Mouse (Mus musculus) intestine, embryonic 14.5 days (tissue): ENCODE measurements at regions not wholly inside any gene's neighbourhood (a gene's known extent, or its start where the extent isn't known, plus 50 kb on each side); places are given as distances from the start of the nearest gene placed in this dataset.

Experiments
- ATAC-seq: fragments of 200-750 bp; cut with Nextera tagmentation; replicated peaks from 2 replicates; pipeline ENCODE4 v1.8.0; 2017; ENCODE audit warnings: low read depth, moderate number of reproducible peaks, moderate TSS enrichment, moderate library complexity; ENCODE audit not compliant: low FRiP score, low TSS enrichment
- DNase-seq: peaks from one replicate; pipeline ENCODE4 v3.0.0-alpha.2; 2018; ENCODE audit warnings: low spot score
- H3K27ac ChIP-seq: fragments of 300-500 bp; sonication (generic); 2 replicates; pipeline ENCODE4 v1.5.1; 2014; ENCODE audit warnings: low read depth, mild to moderate bottlenecking, control low read depth
- H3K27me3 ChIP-seq: fragments of 300-500 bp; sonication (generic); replicated peaks from 2 replicates; pipeline ENCODE4 v1.6.1; 2014; ENCODE audit warnings: low read length, control low read depth; ENCODE audit not compliant: control insufficient read depth, insufficient read depth
- H3K36me3 ChIP-seq: fragments of 300-500 bp; sonication (generic); 2 replicates; pipeline ENCODE4 v1.6.1; 2014; ENCODE audit warnings: low read length, control low read depth; ENCODE audit not compliant: control insufficient read depth, insufficient read depth
- H3K4me1 ChIP-seq: fragments of 300-500 bp; sonication (generic); replicated peaks from 2 replicates; pipeline ENCODE4 v1.6.1; 2014; ENCODE audit warnings: low read length, control low read depth, mixed read lengths; ENCODE audit not compliant: control insufficient read depth, insufficient read depth
- H3K4me2 ChIP-seq: fragments of 300-500 bp; sonication (generic); 2 replicates; pipeline ENCODE4 v1.6.1; 2014; ENCODE audit warnings: low read length
- H3K4me3 ChIP-seq: fragments of 300-500 bp; sonication (generic); 2 replicates; pipeline ENCODE4 v1.5.1; 2014; ENCODE audit warnings: low read depth, low read length, control low read depth, mixed read lengths
- H3K9ac ChIP-seq: fragments of 300-500 bp; sonication (generic); 2 replicates; pipeline ENCODE4 v1.6.1; 2014; ENCODE audit warnings: mild to moderate bottlenecking, low read length
- H3K9me3 ChIP-seq: fragments of 300-500 bp; sonication (generic); 2 replicates; pipeline ENCODE4 v1.6.1; 2016; ENCODE audit warnings: low read length, control low read depth; ENCODE audit not compliant: control insufficient read depth
- WGBS: fragments of 180-500 bp; shearing (Covaris S2); extraction: QIAGEN DNeasy Blood & Tissue Kit; methylation state at CpG from one replicate; pipeline ENCODE4 v1.1.7; 2014; 5-methylcytosine and 5-hydroxymethylcytosine counted together

- Histone ChIP-seq H3K9ac (no peak overlapping the region), H3K4me1 (peaks cover 12% of the 10 kb centered on the region; the same call in 1 of the 2 replicates), H3K4me2 (no peak overlapping the region), H3K36me3 (no peaks in the 10 kb centered on the region), H3K4me3 (no peak overlapping the region), H3K27ac (no peak overlapping the region), H3K27me3 (no peaks in the 10 kb centered on the region), H3K9me3 (no peaks in the 10 kb centered on the region)
- no peak for DNase-seq
- WGBS: 22% methylated on average over 7 of the region's 7 CpGs
- no peak for ATAC-seq
Observed at GRCm38 (mm10) chr5:111519500-111520041, 102.4 kb downstream of the Mn1 start.

GRCm38 (mm10) chr5:111521866-111522265 lies 104.7 kb downstream of the Mn1 start:
- Histone ChIP-seq H3K9me3 (no peaks in the 10 kb centered on the region), H3K9ac (no peak overlapping the region), H3K36me3 (no peaks in the 10 kb centered on the region), H3K4me3 (no peak overlapping the region), H3K4me1 (peaks cover 12% of the 10 kb centered on the region; the same call in 1 of the 2 replicates), H3K27ac (no peak overlapping the region), H3K27me3 (no peaks in the 10 kb centered on the region), H3K4me2 (no peak overlapping the region)
- 75% methylated on average over 2 of the region's 2 CpGs for WGBS
- no peak for DNase-seq
- no peak for ATAC-seq

- Histone ChIP-seq H3K4me1 (peaks cover 12% of the 10 kb centered on the region; the same call in 1 of the 2 replicates), H3K9me3 (no peaks in the 10 kb centered on the region), H3K36me3 (no peaks in the 10 kb centered on the region), H3K4me3 (no peak overlapping the region), H3K9ac (no peak overlapping the region), H3K27ac (no peak overlapping the region), H3K4me2 (no peak overlapping the region), H3K27me3 (no peaks in the 10 kb centered on the region)
- ATAC-seq (no peak), DNase-seq (no peak)
- WGBS: 34% methylated on average over 7 of the region's 7 CpGs
Observed at GRCm38 (mm10) chr5:111522586-111522985, 105.4 kb downstream of the Mn1 start.

- H3K4me3 ChIP-seq: no peak overlapping the region
- WGBS: 93% methylated on average over 10 of the region's 10 CpGs
- ATAC-seq: no peak
Observed at GRCm38 (mm10) chr5:111527741-111528140, 110.6 kb downstream of the Mn1 start.

GRCm38 (mm10) chr5:111529096-111529495 lies 111.9 kb downstream of the Mn1 start:
- DNase-seq (no peak), ATAC-seq (no peak)
- H3K36me3 ChIP-seq: no peaks in the 10 kb centered on the region
- WGBS: 32% methylated on average over 9 of the region's 9 CpGs
- no peak overlapping the region for H3K27ac ChIP-seq
- no peak overlapping the region for H3K9ac ChIP-seq
- H3K9me3 ChIP-seq: no peaks in the 10 kb centered on the region
- H3K4me2 ChIP-seq: no peak overlapping the region
- no peak overlapping the region for H3K4me3 ChIP-seq
- H3K4me1 ChIP-seq: peaks cover 16% of the 10 kb centered on the region
- H3K27me3 ChIP-seq: no peaks in the 10 kb centered on the region

More at GRCm38 (mm10) chr5:111527741-111528140, 110.6 kb downstream of the Mn1 start:
- H3K36me3 ChIP-seq: no peaks in the 10 kb centered on the region
- H3K4me2 ChIP-seq: no peak overlapping the region
- H3K27me3 ChIP-seq: no peaks in the 10 kb centered on the region
- DNase-seq: no peak
- no peak overlapping the region for H3K27ac ChIP-seq
- no peaks in the 10 kb centered on the region for H3K9me3 ChIP-seq
- no peak overlapping the region for H3K9ac ChIP-seq
- peaks cover 16% of the 10 kb centered on the region for H3K4me1 ChIP-seq

GRCm38 (mm10) chr5:111530628-111531524 lies 113.7 kb downstream of the Mn1 start:
- H3K9ac ChIP-seq: no peak overlapping the region
- peak overlapping the region; percentile 47 for H3K4me2 ChIP-seq
- H3K36me3 ChIP-seq: no peaks in the 10 kb centered on the region
- no peaks in the 10 kb centered on the region for H3K27me3 ChIP-seq
- H3K4me1 ChIP-seq: peaks cover 16% of the 10 kb centered on the region
- H3K27ac ChIP-seq: peak overlapping the region; percentile 33; the same call in 1 of the 2 replicates
- H3K4me3 ChIP-seq: no peak overlapping the region; the same call in 1 of the 2 replicates
- ATAC-seq (no peak), DNase-seq (peak; percentile 66)
- no peaks in the 10 kb centered on the region for H3K9me3 ChIP-seq
- WGBS: 18% methylated on average over 26 of the region's 26 CpGs

GRCm38 (mm10) chr5:111532446-111533035 lies 115.4 kb downstream of the Mn1 start:
- ATAC-seq (no peak), DNase-seq (no peak)
- Histone ChIP-seq H3K9me3 (no peaks in the 10 kb centered on the region), H3K9ac (no peak overlapping the region), H3K27ac (no peak overlapping the region), H3K4me3 (no peak overlapping the region), H3K27me3 (no peaks in the 10 kb centered on the region), H3K4me2 (no peak overlapping the region), H3K4me1 (peaks cover 16% of the 10 kb centered on the region), H3K36me3 (no peaks in the 10 kb centered on the region)
- WGBS: 86% methylated on average over 9 of the region's 9 CpGs

- DNase-seq (no peak), ATAC-seq (no peak)
- WGBS: 20% methylated on average over 13 of the region's 13 CpGs
- Histone ChIP-seq H3K36me3 (no peaks in the 10 kb centered on the region), H3K4me3 (no peak overlapping the region), H3K9me3 (no peaks in the 10 kb centered on the region), H3K9ac (no peak overlapping the region), H3K4me1 (peaks cover 12% of the 10 kb centered on the region), H3K4me2 (no peak overlapping the region), H3K27ac (no peak overlapping the region), H3K27me3 (no peaks in the 10 kb centered on the region)
Observed at GRCm38 (mm10) chr5:111535978-111536377, 118.8 kb downstream of the Mn1 start.
